Mouse (Mus musculus): Measurements from ENCODE around the gene Zfp462. TPM values are rescaled to one million over a fixed set of nuclear protein-coding genes. Genes with fewer than 3 reads are reported as not detected.
"Not testable (repeated sequence)": the region's sequence is repeated elsewhere in the genome, so short reads cannot be mapped to it uniquely, and the experiment has no call there.

Gene Zfp462
- total RNA-seq, 1 experiment, result 63.7 TPM

GRCm38 (mm10) chr4:54987256-54987655 lies 42.4 kb downstream of the Zfp462 start:
- H3K27ac ChIP-seq (ENCODE audit: insufficient read depth, low read depth, low read length, poor library complexity, severe bottlenecking), result peak overlapping the region; percentile 88; the same call in 1 of the 2 replicates
- TF ChIP-seq ZC3H11A (IDR thresholded peaks at IDR 0.05; ENCODE audit: borderline replicate concordance, low read depth, low read length), result no peak
- in situ Hi-C loops (cut with MboI; ENCODE audit: low sequenced_read_pairs in 2 of 2, unreplicated experiment in 2 of 2), result no loop called here
- peaks cover 4% of the 10 kb centered on the region; the same call in 1 of the 2 replicates for H3K36me3 ChIP-seq (ENCODE audit: control insufficient read depth, insufficient read depth, low read length, poor library complexity, severe bottlenecking)
- no peak overlapping the region for H3K4me3 ChIP-seq (ENCODE audit: insufficient read depth in 1 of 2, low read depth in 1 of 2, low read length in 2 of 2, poor library complexity in 1 of 2, severe bottlenecking in 1 of 2)
- peak; percentile 75 for DNase-seq (ENCODE audit: low read depth, low spot score)
- no peak overlapping the region for H3K9ac ChIP-seq (ENCODE audit: insufficient read depth, low read depth, low read length, poor library complexity, severe bottlenecking)
- no peaks in the 10 kb centered on the region for H3K9me3 ChIP-seq (ENCODE audit: control insufficient read depth, insufficient read depth, low read depth, low read length)
- peaks cover 6 to 18% of the 10 kb centered on the region in 2 experiments; a peak in 3 of 4 replicates for H3K4me1 ChIP-seq (ENCODE audit: control insufficient read depth in 2 of 2, insufficient read depth in 2 of 2, low read length in 2 of 2, poor library complexity in 1 of 2)

- Histone ChIP-seq H3K4me3 (ENCODE audit: insufficient read depth in 1 of 2, low read depth in 1 of 2, low read length in 2 of 2, poor library complexity in 1 of 2, severe bottlenecking in 1 of 2) (no peak overlapping the region), H3K9ac (ENCODE audit: insufficient read depth, low read depth, low read length, poor library complexity, severe bottlenecking) (no peak overlapping the region), H3K27ac (ENCODE audit: insufficient read depth, low read depth, low read length, poor library complexity, severe bottlenecking) (peak overlapping the region; percentile 77; the same call in 1 of the 2 replicates), H3K36me3 (ENCODE audit: control insufficient read depth, insufficient read depth, low read length, poor library complexity, severe bottlenecking) (peaks cover 2% of the 10 kb centered on the region; the same call in 1 of the 2 replicates), H3K4me1 (ENCODE audit: control insufficient read depth in 2 of 2, insufficient read depth in 2 of 2, low read length in 2 of 2, poor library complexity in 1 of 2) (peaks cover 6 to 20% of the 10 kb centered on the region in 2 experiments; a peak in 3 of 4 replicates), H3K9me3 (ENCODE audit: control insufficient read depth, insufficient read depth, low read depth, low read length) (no peaks in the 10 kb centered on the region)
- in situ Hi-C loops (cut with MboI; ENCODE audit: low sequenced_read_pairs in 2 of 2, unreplicated experiment in 2 of 2), result no loop called here
- no peak for DNase-seq (ENCODE audit: low read depth, low spot score)
- TF ChIP-seq HCFC1 (IDR thresholded peaks at IDR 0.05; ENCODE audit: borderline replicate concordance, insufficient read depth, low read length), result no peak
- TF ChIP-seq ZC3H11A (IDR thresholded peaks at IDR 0.05; ENCODE audit: borderline replicate concordance, low read depth, low read length), result no peak
- no peak for TF ChIP-seq ZNF384 (IDR thresholded peaks at IDR 0.05; ENCODE audit: low read depth, low read length)
- no peak for TF ChIP-seq MAFK (IDR thresholded peaks at IDR 0.05; ENCODE audit: insufficient read depth, low read depth, low read length)
- no peak for TF ChIP-seq CHD2 (IDR thresholded peaks at IDR 0.05; ENCODE audit: low read depth, low read length)
Observed at GRCm38 (mm10) chr4:54987926-54988325, 43.1 kb downstream of the Zfp462 start.

- TF ChIP-seq CHD2 (IDR thresholded peaks at IDR 0.05; ENCODE audit: low read depth, low read length) (0 out of 2 replicates have a peak, but pooled peaks have one; percentile 15), ZNF384 (IDR thresholded peaks at IDR 0.05; ENCODE audit: low read depth, low read length) (no peak)
- Histone ChIP-seq H3K4me3 (ENCODE audit: insufficient read depth in 1 of 2, low read depth in 1 of 2, low read length in 2 of 2, poor library complexity in 1 of 2, severe bottlenecking in 1 of 2) (no peak overlapping the region), H3K36me3 (ENCODE audit: control insufficient read depth, insufficient read depth, low read length, poor library complexity, severe bottlenecking) (peaks cover 18% of the 10 kb centered on the region; the same call in 1 of the 2 replicates), H3K27ac (ENCODE audit: insufficient read depth, low read depth, low read length, poor library complexity, severe bottlenecking) (peak overlapping the region; percentile 92; the same call in 1 of the 2 replicates), H3K9me3 (ENCODE audit: control insufficient read depth, insufficient read depth, low read depth, low read length) (no peaks in the 10 kb centered on the region), H3K4me1 (ENCODE audit: control insufficient read depth in 2 of 2, insufficient read depth in 2 of 2, low read length in 2 of 2, poor library complexity in 1 of 2) (peaks cover 2 to 17% of the 10 kb centered on the region in 2 experiments; a peak in 3 of 4 replicates), H3K9ac (ENCODE audit: insufficient read depth, low read depth, low read length, poor library complexity, severe bottlenecking) (no peak overlapping the region)
- in situ Hi-C loops (cut with MboI; ENCODE audit: low sequenced_read_pairs in 2 of 2, unreplicated experiment in 2 of 2), result no loop called here
- peak; percentile 84 for DNase-seq (ENCODE audit: low read depth, low spot score)
Observed at GRCm38 (mm10) chr4:54991973-54992372, 47.1 kb downstream of the Zfp462 start.

- H3K9me3 ChIP-seq (ENCODE audit: control insufficient read depth, insufficient read depth, low read depth, low read length); H3K4me3 ChIP-seq (ENCODE audit: insufficient read depth in 1 of 2, low read depth in 1 of 2, low read length in 2 of 2, poor library complexity in 1 of 2, severe bottlenecking in 1 of 2); H3K9ac ChIP-seq (ENCODE audit: insufficient read depth, low read depth, low read length, poor library complexity, severe bottlenecking); in situ Hi-C loops (cut with MboI; ENCODE audit: low sequenced_read_pairs in 2 of 2, unreplicated experiment in 2 of 2); DNase-seq (ENCODE audit: low read depth, low spot score): not testable (repeated sequence)
- H3K4me1 ChIP-seq (ENCODE audit: control insufficient read depth in 2 of 2, insufficient read depth in 2 of 2, low read length in 2 of 2, poor library complexity in 1 of 2), result peaks cover 2 to 17% of the 10 kb centered on the region in 2 experiments; a peak in 3 of 4 replicates
- H3K27ac ChIP-seq (ENCODE audit: insufficient read depth, low read depth, low read length, poor library complexity, severe bottlenecking), result peak overlapping the region; percentile 92; the same call in 1 of the 2 replicates
- peaks cover 18% of the 10 kb centered on the region; the same call in 1 of the 2 replicates for H3K36me3 ChIP-seq (ENCODE audit: control insufficient read depth, insufficient read depth, low read length, poor library complexity, severe bottlenecking)
Observed at GRCm38 (mm10) chr4:54993001-54993400, 48.2 kb downstream of the Zfp462 start.

GRCm38 (mm10) chr4:54995258-54995657 lies 50.4 kb downstream of the Zfp462 start:
- peaks cover 2 to 10% of the 10 kb centered on the region in 2 experiments; a peak in 3 of 4 replicates for H3K4me1 ChIP-seq (ENCODE audit: control insufficient read depth in 2 of 2, insufficient read depth in 2 of 2, low read length in 2 of 2, poor library complexity in 1 of 2)
- in situ Hi-C loops (cut with MboI; ENCODE audit: low sequenced_read_pairs in 2 of 2, unreplicated experiment in 2 of 2), result no loop called here
- no peak overlapping the region for H3K27ac ChIP-seq (ENCODE audit: insufficient read depth, low read depth, low read length, poor library complexity, severe bottlenecking)
- H3K4me3 ChIP-seq (ENCODE audit: insufficient read depth in 1 of 2, low read depth in 1 of 2, low read length in 2 of 2, poor library complexity in 1 of 2, severe bottlenecking in 1 of 2), result no peak overlapping the region
- H3K9ac ChIP-seq (ENCODE audit: insufficient read depth, low read depth, low read length, poor library complexity, severe bottlenecking), result no peak overlapping the region
- H3K36me3 ChIP-seq (ENCODE audit: control insufficient read depth, insufficient read depth, low read length, poor library complexity, severe bottlenecking), result peaks cover 18% of the 10 kb centered on the region; the same call in 1 of the 2 replicates
- TF ChIP-seq HCFC1 (IDR thresholded peaks at IDR 0.05; ENCODE audit: borderline replicate concordance, insufficient read depth, low read length) (no peak), ZC3H11A (IDR thresholded peaks at IDR 0.05; ENCODE audit: borderline replicate concordance, low read depth, low read length) (no peak), MAFK (IDR thresholded peaks at IDR 0.05; ENCODE audit: insufficient read depth, low read depth, low read length) (no peak), CHD2 (IDR thresholded peaks at IDR 0.05; ENCODE audit: low read depth, low read length) (no peak), ZNF384 (IDR thresholded peaks at IDR 0.05; ENCODE audit: low read depth, low read length) (no peak)
- no peaks in the 10 kb centered on the region for H3K9me3 ChIP-seq (ENCODE audit: control insufficient read depth, insufficient read depth, low read depth, low read length)
- no peak for DNase-seq (ENCODE audit: low read depth, low spot score)

Measured in ES-E14 (cell line).